Comparison of ENCODE assay signal across 33 mouse cellular contexts in the genomic region with DNA sequence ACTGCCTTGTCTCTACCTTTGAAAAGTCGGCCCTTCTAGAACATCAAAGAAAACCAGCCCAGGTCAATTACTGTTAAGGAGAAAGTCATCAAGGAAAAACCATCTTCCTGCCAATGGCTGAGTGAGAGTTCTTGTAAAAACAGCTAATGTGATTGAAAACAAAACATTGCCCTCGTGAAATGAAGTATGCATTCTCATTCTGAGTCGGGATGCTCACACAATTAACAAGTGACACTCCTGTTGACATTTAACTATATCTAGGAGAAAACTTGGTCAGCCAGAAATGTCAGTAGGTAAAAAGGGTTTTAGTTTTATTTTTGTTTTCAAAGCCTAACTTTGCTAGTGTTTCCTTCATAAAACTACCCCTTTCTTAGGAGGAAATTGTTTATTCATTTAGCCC.
"Had no signal": no experiment of that assay in that cellular context is flagged by ENCODE, and none has a peak within 500 bp of the region (broad histone marks: within the 10 kb centered on the region; RNA-seq: fewer than 3 reads in every experiment).

No protein-coding gene starts in this region.

- H3K9ac ChIP-seq: heart, embryonic 12.5 days; heart, embryonic 13.5 days; heart, embryonic 15.5 days; hindbrain, embryonic 12.5 days; hindbrain, embryonic 13.5 days; hindbrain, embryonic 14.5 days; hindbrain, embryonic 15.5 days; intestine, embryonic 15.5 days; kidney, embryonic 15.5 days had no signal

- H3K4me3 ChIP-seq: heart, embryonic 10.5 days; heart, embryonic 12.5 days; heart, embryonic 13.5 days; heart, embryonic 15.5 days; hindbrain, embryonic 10.5 days; hindbrain, embryonic 12.5 days; hindbrain, embryonic 13.5 days; hindbrain, embryonic 15.5 days; intestine, embryonic 15.5 days; kidney, embryonic 15.5 days; layer of hippocampus, adult 2 months; left cerebral cortex, adult 2 months had no signal

- H3K36me3 ChIP-seq: heart, embryonic 10.5 days; heart, embryonic 15.5 days; hindbrain, embryonic 10.5 days; hindbrain, embryonic 12.5 days; hindbrain, embryonic 13.5 days; hindbrain, embryonic 15.5 days; intestine, embryonic 15.5 days; kidney, embryonic 15.5 days had no signal

- H3K27ac ChIP-seq: heart, embryonic 10.5 days; heart, embryonic 13.5 days; heart, embryonic 15.5 days; hindbrain, embryonic 10.5 days; hindbrain, embryonic 12.5 days; hindbrain, embryonic 13.5 days; hindbrain, embryonic 14.5 days; hindbrain, embryonic 15.5 days; hindbrain, postnatal 0 days; intestine, embryonic 15.5 days; kidney, embryonic 15.5 days; kidney, postnatal 0 days; layer of hippocampus, adult 2 months; left cerebral cortex, adult 2 months had no signal

- DNase-seq: heart, postnatal 10 days; heart, postnatal 14 days; heart, postnatal 36 days; heart, postnatal 4 days; kidney, adult 11 months; kidney, adult 18-20 months; kidney, adult 2 months; kidney, adult 8-10 months; kidney, adult 9 months; kidney, postnatal 14 days; kidney, postnatal 25 days; kidney, postnatal 36 days; kidney, postnatal 4 days; layer of hippocampus, adult 9-11 months; layer of hippocampus, postnatal 36 days had no signal

- H3K27me3 ChIP-seq: heart, embryonic 12.5 days; heart, embryonic 13.5 days; heart, embryonic 15.5 days; hindbrain, embryonic 12.5 days; hindbrain, embryonic 13.5 days; hindbrain, embryonic 15.5 days; intestine, embryonic 15.5 days; kidney, embryonic 15.5 days had no signal

- H3K4me1 ChIP-seq: heart, embryonic 10.5 days; hindbrain, embryonic 13.5 days; intestine, embryonic 15.5 days; kidney, embryonic 15.5 days had no signal

- H3K9me3 ChIP-seq: heart, embryonic 10.5 days; heart, embryonic 12.5 days; heart, embryonic 13.5 days; heart, embryonic 15.5 days; hindbrain, embryonic 10.5 days; hindbrain, embryonic 12.5 days; hindbrain, embryonic 13.5 days; hindbrain, embryonic 15.5 days; intestine, embryonic 15.5 days; kidney, embryonic 15.5 days had no signal

- ATAC-seq: hindbrain, embryonic 16.5 days; hindbrain, postnatal 0 days; intestine, embryonic 15.5 days; intestine, embryonic 16.5 days had no signal

- H3K4me2 ChIP-seq: heart, embryonic 11.5 days; heart, embryonic 12.5 days; heart, embryonic 13.5 days; heart, embryonic 15.5 days; hindbrain, embryonic 12.5 days; hindbrain, embryonic 13.5 days; hindbrain, embryonic 14.5 days; hindbrain, embryonic 15.5 days; intestine, embryonic 15.5 days; kidney, embryonic 15.5 days had no signal
